ENCODE assay signal across 8 mouse cellular contexts in genomic region chr11:4949256-4950044, GRCm38 (mm10). TPM values are rescaled to one million over a fixed set of nuclear protein-coding genes. Genes with fewer than 3 reads are reported as not detected.
DNase-seq lines count a peak whose midpoint lies in the region; ATAC-seq and TF ChIP-seq lines count a peak whose summit lies in the region.
"Had no signal": no experiment of that assay in that cellular context is flagged by ENCODE, and none has a peak within 500 bp of the region (broad histone marks: within the 10 kb centered on the region; RNA-seq: fewer than 3 reads in every experiment).

No protein-coding gene starts in this region.

- peak overlapping the region; percentile 60 for H3K4me3 ChIP-seq in hindbrain, embryonic 13.5 days
- no peak overlapping the region for H3K4me3 ChIP-seq in limb, embryonic 14.5 days (replicated peaks; ENCODE audit: low read length)
- peak overlapping the region; percentile 67 for H3K4me3 ChIP-seq in neural tube, embryonic 13.5 days
- H3K4me3 ChIP-seq: stomach, embryonic 15.5 days had no signal

- peaks cover 98% of the 10 kb centered on the region for H3K27me3 ChIP-seq in hindbrain, embryonic 13.5 days
- H3K27me3 ChIP-seq in limb, embryonic 14.5 days (ENCODE audit: control insufficient read depth, insufficient read depth, low read length): peaks cover 69% of the 10 kb centered on the region
- peaks cover 97% of the 10 kb centered on the region for H3K27me3 ChIP-seq in neural tube, embryonic 13.5 days

- peak overlapping the region; percentile 85 for H3K9ac ChIP-seq in hindbrain, embryonic 13.5 days
- no peak overlapping the region for H3K9ac ChIP-seq in limb, embryonic 14.5 days (ENCODE audit: low read depth, low read length, severe bottlenecking)
- peak overlapping the region; percentile 83 for H3K9ac ChIP-seq in neural tube, embryonic 13.5 days
- H3K9ac ChIP-seq: stomach, embryonic 15.5 days had no signal

- peaks cover 62% of the 10 kb centered on the region for H3K4me1 ChIP-seq in hindbrain, embryonic 13.5 days (replicated peaks)
- no peaks in the 10 kb centered on the region; the same call in 1 of the 2 replicates for H3K4me1 ChIP-seq in limb, embryonic 14.5 days (ENCODE audit: control insufficient read depth, insufficient read depth, low read length)
- H3K4me1 ChIP-seq in neural tube, embryonic 13.5 days (replicated peaks): peaks cover 54% of the 10 kb centered on the region

- no peak for ATAC-seq in hindbrain, embryonic 13.5 days (ENCODE audit: low FRiP score)
- no peak for ATAC-seq in limb, embryonic 14.5 days (ENCODE audit: low FRiP score, low read depth)
- ATAC-seq in neural tube, embryonic 13.5 days (ENCODE audit: low read depth): no peak
- ATAC-seq in inflammation-experienced regulatory T-cells, adult 6 months: no peak

- H3K27ac ChIP-seq in hindbrain, embryonic 13.5 days: no peak overlapping the region
- no peak overlapping the region for H3K27ac ChIP-seq in limb, embryonic 14.5 days (replicated peaks; ENCODE audit: low read depth, low read length)
- H3K27ac ChIP-seq in neural tube, embryonic 13.5 days (replicated peaks): no peak overlapping the region
- H3K27ac ChIP-seq: stomach, embryonic 15.5 days had no signal

- TF ChIP-seq POLR2A in limb, embryonic 14.5 days (IDR thresholded peaks at IDR 0.05; ENCODE audit: borderline replicate concordance, extremely low read depth, insufficient read depth, insufficient read length): no peak

- 6% methylated on average over 23 of the region's 23 CpGs for WGBS in hindbrain, embryonic 13.5 days
- 4% methylated on average over 23 of the region's 23 CpGs for WGBS in limb, embryonic 14.5 days
- 6% methylated on average over 23 of the region's 23 CpGs for WGBS in neural tube, embryonic 13.5 days

- no peaks in the 10 kb centered on the region for H3K9me3 ChIP-seq in hindbrain, embryonic 13.5 days
- H3K9me3 ChIP-seq in limb, embryonic 14.5 days (ENCODE audit: control insufficient read depth, low read length): no peaks in the 10 kb centered on the region
- no peaks in the 10 kb centered on the region for H3K9me3 ChIP-seq in neural tube, embryonic 13.5 days
- H3K9me3 ChIP-seq: stomach, embryonic 15.5 days had no signal

- no peaks in the 10 kb centered on the region for H3K36me3 ChIP-seq in hindbrain, embryonic 13.5 days
- no peaks in the 10 kb centered on the region for H3K36me3 ChIP-seq in limb, embryonic 14.5 days (ENCODE audit: control insufficient read depth, insufficient read depth, low read length)
- H3K36me3 ChIP-seq in neural tube, embryonic 13.5 days: no peaks in the 10 kb centered on the region
- H3K36me3 ChIP-seq: stomach, embryonic 15.5 days had no signal

- DNase-seq in spleen, postnatal 4 days (ENCODE audit: low spot score in 2 of 2): peak; percentile 22 to 75
- DNase-seq in spleen, postnatal 36 days (ENCODE audit: low spot score in 2 of 2): no peak
- peak; percentile 88 for DNase-seq in embryo, embryonic 10.5 days (ENCODE audit: low spot score)
- peak; percentile 73 for DNase-seq in limb, embryonic 14.5 days (ENCODE audit: low spot score)

- peak overlapping the region; percentile 82 for H3K4me2 ChIP-seq in hindbrain, embryonic 13.5 days
- no peak overlapping the region for H3K4me2 ChIP-seq in limb, embryonic 14.5 days (replicated peaks; ENCODE audit: low read depth, low read length, severe bottlenecking)
- peak overlapping the region; percentile 77 for H3K4me2 ChIP-seq in neural tube, embryonic 13.5 days
- H3K4me2 ChIP-seq: stomach, embryonic 15.5 days had no signal

RNA-seq across cellular contexts. Expression of gene Nefh, which starts 1.6 kb away (rescaled TPM):
- 3.1 and 3.4 TPM in 2 replicates for polyA plus RNA-seq in hindbrain, embryonic 13.5 days (2015; fragmentation: Nextera tagmentation; extraction: Ambion mirVana)
- polyA plus RNA-seq in limb, embryonic 14.5 days (2012; rRNA removed): 0.14 and 0.23 TPM in 2 replicates
- polyA plus RNA-seq in limb, embryonic 14.5 days (2014; fragmentation: Nextera tagmentation; extraction: Ambion mirVana): 0.28 and 0.32 TPM in 2 replicates
- polyA plus RNA-seq in neural tube, embryonic 13.5 days (2015; fragmentation: Nextera tagmentation; extraction: Ambion mirVana): 8.1 and 8.6 TPM in 2 replicates
- polyA plus RNA-seq in inflammation-experienced regulatory T-cells, adult 6 months (2017; shearing (Covaris generic)): 1 to 10 TPM; 6.4 to 7.0 (median 6.4) TPM

RNA-seq across cellular contexts. Expression of gene Ap1b1, which starts 37.2 kb away (rescaled TPM):
- 86.8 and 92.2 TPM in 2 replicates for polyA plus RNA-seq in hindbrain, embryonic 13.5 days (2015; fragmentation: Nextera tagmentation; extraction: Ambion mirVana)
- polyA plus RNA-seq in limb, embryonic 14.5 days (2012; rRNA removed): 52.0 and 59.8 TPM in 2 replicates
- 49.0 and 51.3 TPM in 2 replicates for polyA plus RNA-seq in limb, embryonic 14.5 days (2014; fragmentation: Nextera tagmentation; extraction: Ambion mirVana)
- 84.5 and 89.7 TPM in 2 replicates for polyA plus RNA-seq in neural tube, embryonic 13.5 days (2015; fragmentation: Nextera tagmentation; extraction: Ambion mirVana)
- 10 to 100 TPM; 48.9 to 55.5 (median 50.0) TPM for polyA plus RNA-seq in inflammation-experienced regulatory T-cells, adult 6 months (2017; shearing (Covaris generic))

RNA-seq across cellular contexts. Expression of gene Thoc5, which starts 54.3 kb away (rescaled TPM):
- 55.9 and 57.3 TPM in 2 replicates for polyA plus RNA-seq in hindbrain, embryonic 13.5 days (2015; fragmentation: Nextera tagmentation; extraction: Ambion mirVana)
- 32.0 and 39.0 TPM in 2 replicates for polyA plus RNA-seq in limb, embryonic 14.5 days (2012; rRNA removed)
- 34.0 and 36.5 TPM in 2 replicates for polyA plus RNA-seq in limb, embryonic 14.5 days (2014; fragmentation: Nextera tagmentation; extraction: Ambion mirVana)
- polyA plus RNA-seq in neural tube, embryonic 13.5 days (2015; fragmentation: Nextera tagmentation; extraction: Ambion mirVana): 53.5 and 57.0 TPM in 2 replicates
- 10 to 100 TPM; 32.7 to 43.7 (median 36.2) TPM for polyA plus RNA-seq in inflammation-experienced regulatory T-cells, adult 6 months (2017; shearing (Covaris generic))

Comparison
In these comparisons a context has a peak if more than half of its experiments do, and no peak if none do; other contexts are left out.
1. DNase-seq: peak in spleen, postnatal 4 days (2 of 2), embryo, embryonic 10.5 days (single experiment) and limb, embryonic 14.5 days (single experiment); none in spleen, postnatal 36 days (0 of 2).